Mouse (Mus musculus) kidney, embryonic 14.5 days (tissue): ENCODE data around the gene Smco4. TPM values are rescaled to one million over a fixed set of nuclear protein-coding genes. Genes with fewer than 3 reads are reported as not detected.

Experiments
- ATAC-seq: fragments of 200-750 bp; cut with Nextera tagmentation; 2 replicates; pipeline ENCODE4 v1.8.0; 2017; ENCODE audit warnings: moderate number of reproducible peaks, mild to moderate bottlenecking, moderate TSS enrichment, moderate library complexity; ENCODE audit not compliant: low FRiP score, low TSS enrichment
- H3K27ac ChIP-seq: fragments of 300-500 bp; sonication (generic); 2 replicates; pipeline ENCODE4 v1.5.1; 2014; ENCODE audit warnings: low read depth, mild to moderate bottlenecking, low read length, moderate library complexity, mixed read lengths
- H3K27me3 ChIP-seq: fragments of 300-500 bp; sonication (generic); 2 replicates; pipeline ENCODE4 v1.6.1; 2014; ENCODE audit warnings: mild to moderate bottlenecking, low read length; ENCODE audit not compliant: control insufficient read depth, insufficient read depth
- H3K36me3 ChIP-seq: fragments of 300-500 bp; sonication (generic); 2 replicates; pipeline ENCODE4 v1.6.1; 2014; ENCODE audit warnings: low read length, mixed read lengths; ENCODE audit not compliant: control insufficient read depth, insufficient read depth
- H3K4me1 ChIP-seq: fragments of 300-500 bp; sonication (generic); 2 replicates; pipeline ENCODE4 v1.6.1; 2014; ENCODE audit warnings: low read length, mixed read lengths; ENCODE audit not compliant: control insufficient read depth, insufficient read depth
- H3K4me2 ChIP-seq: fragments of 300-500 bp; sonication (generic); replicated peaks from 2 replicates; pipeline ENCODE4 v1.6.1; 2014; ENCODE audit warnings: low read depth, mild to moderate bottlenecking, low read length
- H3K4me3 ChIP-seq: fragments of 300-500 bp; sonication (generic); 2 replicates; pipeline ENCODE4 v1.5.1; 2014; ENCODE audit warnings: mild to moderate bottlenecking, low read length
- H3K9ac ChIP-seq: fragments of 300-500 bp; sonication (generic); 2 replicates; pipeline ENCODE4 v1.6.1; 2014; ENCODE audit warnings: low read depth, mild to moderate bottlenecking, low read length, moderate library complexity
- H3K9me3 ChIP-seq: fragments of 300-500 bp; sonication (generic); 2 replicates; pipeline ENCODE4 v1.6.1; 2016; ENCODE audit warnings: low read length; ENCODE audit not compliant: control insufficient read depth
- WGBS: fragments of 180-500 bp; shearing (Covaris S2); extraction: QIAGEN DNeasy Blood & Tissue Kit; methylation state at CpG from one replicate; pipeline ENCODE4 v1.1.7; 2014; 5-methylcytosine and 5-hydroxymethylcytosine counted together
- polyA plus RNA-seq: library from polyadenylated mRNA; unstranded; fragments of >200 nt; fragmentation: Nextera tagmentation; extraction: Ambion mirVana; gene quantifications from 2 replicates; pipeline ENCODE4 v1.2.1, GENCODE M21; 2014

Gene Smco4
- polyA plus RNA-seq, 1 experiment from 2014 or later, result 7.0 TPM

DNA sequence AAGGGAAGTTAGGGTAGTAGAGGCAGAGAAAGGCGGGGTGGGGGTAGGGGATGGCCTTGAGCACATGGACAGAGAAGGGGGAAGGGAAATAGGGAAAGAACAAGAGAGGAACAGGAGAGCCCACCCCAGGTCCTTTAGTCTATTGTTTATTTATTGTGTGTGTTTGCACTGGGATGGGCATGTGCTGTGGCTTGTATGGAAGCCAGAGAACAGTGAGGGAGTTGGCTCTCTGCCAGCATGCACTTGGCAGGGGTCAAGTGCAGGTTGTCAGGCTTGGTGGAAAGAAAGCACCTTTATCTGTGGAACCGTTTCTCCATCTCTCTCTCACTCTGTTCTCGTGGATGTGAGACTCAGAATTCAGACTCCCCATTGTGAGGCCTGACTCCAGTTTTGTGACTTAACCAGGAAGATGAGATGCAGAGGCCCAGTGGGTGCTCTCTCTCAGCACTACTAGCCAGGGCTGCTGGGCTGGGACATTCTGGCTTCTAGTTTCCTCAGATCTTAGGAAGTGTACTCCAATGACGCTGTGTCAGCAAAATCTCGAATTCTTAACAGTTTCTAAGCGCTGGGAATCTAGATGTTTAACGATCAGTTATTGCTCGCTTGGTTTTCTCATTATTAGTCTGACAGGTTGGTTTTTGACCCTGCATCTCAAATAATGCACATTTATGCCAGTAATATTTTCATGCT, 36.2 kb downstream of the Smco4 start:
- Histone ChIP-seq H3K36me3 (no peaks in the 10 kb centered on the region; the same call in 1 of the 2 replicates), H3K4me1 (peaks cover 32% of the 10 kb centered on the region), H3K27me3 (no peaks in the 10 kb centered on the region), H3K4me3 (no peak overlapping the region), H3K9ac (no peak overlapping the region), H3K9me3 (no peaks in the 10 kb centered on the region), H3K27ac (no peak overlapping the region), H3K4me2 (no peak overlapping the region)
- ATAC-seq, result no peak
- WGBS, result 37% methylated on average over 8 of the region's 8 CpGs

DNA sequence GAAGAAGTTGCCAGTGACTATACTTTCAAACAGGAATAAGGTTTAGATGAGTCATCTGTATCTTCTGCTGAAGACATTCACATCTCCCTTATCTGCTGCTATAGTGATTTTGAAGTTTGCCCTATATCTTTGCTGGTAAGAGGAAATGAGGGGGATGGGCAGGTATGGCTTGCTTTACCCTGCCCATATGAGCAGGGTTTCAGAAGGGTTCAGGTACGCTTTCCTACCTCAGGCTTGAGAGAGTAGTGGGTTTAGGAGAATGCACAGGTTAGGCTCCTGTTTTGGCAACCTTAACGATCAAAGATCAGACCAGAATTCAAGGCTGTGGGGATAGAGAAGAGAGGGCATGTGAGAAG, 36.7 kb downstream of the Smco4 start:
- no peak overlapping the region for H3K4me3 ChIP-seq
- 84% methylated on average over 2 of the region's 2 CpGs for WGBS
- ATAC-seq, result no peak
- peaks cover 32% of the 10 kb centered on the region for H3K4me1 ChIP-seq
- no peaks in the 10 kb centered on the region for H3K9me3 ChIP-seq
- no peak overlapping the region for H3K4me2 ChIP-seq
- H3K9ac ChIP-seq, result no peak overlapping the region
- no peaks in the 10 kb centered on the region; the same call in 1 of the 2 replicates for H3K36me3 ChIP-seq
- no peaks in the 10 kb centered on the region for H3K27me3 ChIP-seq
- no peak overlapping the region; the same call in 1 of the 2 replicates for H3K27ac ChIP-seq

DNA sequence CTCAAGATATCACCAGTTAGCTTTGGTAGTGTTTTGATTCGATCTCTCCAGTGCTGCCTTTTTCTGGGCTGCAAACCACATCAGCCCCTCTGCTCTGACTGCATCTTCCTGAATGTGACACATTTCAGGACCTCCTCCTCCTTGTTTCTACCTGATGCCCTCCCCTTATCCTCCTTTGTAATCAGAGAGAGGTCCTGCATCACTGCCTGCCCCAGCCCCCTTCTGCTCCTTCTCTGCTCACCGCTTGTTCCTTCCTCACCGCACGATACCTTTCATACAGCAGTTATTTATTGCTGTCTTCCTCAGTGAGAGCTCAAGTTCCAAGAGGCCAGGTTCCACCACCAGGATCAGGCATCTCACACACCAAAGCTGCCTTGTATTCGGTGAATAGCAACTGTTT, 38.0 kb downstream of the Smco4 start:
- Histone ChIP-seq H3K9ac (no peak overlapping the region), H3K9me3 (no peaks in the 10 kb centered on the region), H3K4me2 (no peak overlapping the region), H3K4me1 (peaks cover 37% of the 10 kb centered on the region), H3K36me3 (no peaks in the 10 kb centered on the region; the same call in 1 of the 2 replicates), H3K27ac (peak overlapping the region; percentile 24; the same call in 1 of the 2 replicates), H3K27me3 (no peaks in the 10 kb centered on the region), H3K4me3 (no peak overlapping the region)
- 28% methylated on average over 5 of the region's 5 CpGs for WGBS
- ATAC-seq, result peak; percentile 54; the same call in 1 of the 2 replicates

DNA sequence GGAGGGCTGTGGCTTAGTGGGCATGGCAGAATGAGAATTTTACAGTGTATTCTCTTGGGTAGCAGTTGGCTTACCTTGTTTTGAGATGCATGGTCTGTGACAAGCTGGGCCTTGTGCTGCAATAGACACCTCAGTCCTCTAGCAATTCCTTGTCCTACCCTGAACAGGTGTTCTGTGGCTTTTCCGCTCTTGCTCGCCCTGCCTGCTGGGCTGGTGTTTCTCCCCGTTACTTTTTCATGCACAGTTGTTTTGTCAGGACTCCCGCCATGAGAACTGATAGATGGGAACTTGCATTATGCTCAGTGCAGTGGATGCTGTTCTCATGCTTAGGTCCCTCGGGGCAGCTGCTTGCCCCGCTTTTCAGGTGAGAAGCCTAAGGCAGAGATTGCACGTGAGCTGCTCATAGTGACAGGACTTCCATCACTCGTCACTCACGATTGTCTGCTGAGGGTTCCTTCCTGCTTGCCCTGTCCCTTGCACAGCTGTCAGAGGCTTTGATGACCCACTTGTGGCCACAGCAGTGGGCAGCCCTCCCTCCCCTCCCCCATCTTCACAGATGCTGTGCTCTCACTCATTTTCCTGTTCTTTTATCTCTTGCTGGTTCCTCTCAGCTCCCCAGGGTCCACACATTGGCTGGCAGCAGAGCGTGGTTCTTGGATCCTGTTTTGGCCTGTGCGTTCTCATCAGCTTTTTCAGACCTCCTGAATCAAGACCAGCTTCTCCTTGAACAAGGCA, 40.3 kb downstream of the Smco4 start:
- 79% methylated on average over 11 of the region's 11 CpGs for WGBS
- Histone ChIP-seq H3K36me3 (no peaks in the 10 kb centered on the region; the same call in 1 of the 2 replicates), H3K4me1 (peaks cover 34% of the 10 kb centered on the region)

DNA sequence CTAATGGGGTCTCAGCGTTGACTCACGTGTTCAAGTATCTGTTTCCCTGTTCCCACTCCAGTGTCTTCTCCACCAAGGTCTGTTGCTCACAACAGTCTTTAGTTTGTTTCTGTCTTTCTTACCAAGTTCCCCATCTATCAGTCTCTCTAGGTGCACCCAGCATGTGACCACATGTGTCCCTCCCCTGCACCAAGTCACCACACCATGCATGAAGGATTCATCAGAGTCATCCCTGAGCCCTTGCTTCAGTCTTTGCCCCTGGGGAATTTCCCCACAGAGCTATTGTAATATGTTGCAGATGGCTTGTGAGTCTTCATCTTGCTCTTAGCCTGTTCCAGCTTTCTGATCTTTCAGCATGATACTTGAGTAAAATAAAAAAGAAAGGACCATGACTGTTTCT, 40.9 kb downstream of the Smco4 start:
- 84% methylated on average over 2 of the region's 2 CpGs for WGBS
- H3K9me3 ChIP-seq, result no peaks in the 10 kb centered on the region

More for the DNA sequence above, 40.3 kb downstream of the Smco4 start:
- H3K9me3 ChIP-seq, result no peaks in the 10 kb centered on the region
- no peaks in the 10 kb centered on the region for H3K27me3 ChIP-seq
- ATAC-seq, result no peak
- H3K4me2 ChIP-seq, result no peak overlapping the region
- no peak overlapping the region for H3K27ac ChIP-seq
- H3K4me3 ChIP-seq, result no peak overlapping the region
- no peak overlapping the region for H3K9ac ChIP-seq

DNA sequence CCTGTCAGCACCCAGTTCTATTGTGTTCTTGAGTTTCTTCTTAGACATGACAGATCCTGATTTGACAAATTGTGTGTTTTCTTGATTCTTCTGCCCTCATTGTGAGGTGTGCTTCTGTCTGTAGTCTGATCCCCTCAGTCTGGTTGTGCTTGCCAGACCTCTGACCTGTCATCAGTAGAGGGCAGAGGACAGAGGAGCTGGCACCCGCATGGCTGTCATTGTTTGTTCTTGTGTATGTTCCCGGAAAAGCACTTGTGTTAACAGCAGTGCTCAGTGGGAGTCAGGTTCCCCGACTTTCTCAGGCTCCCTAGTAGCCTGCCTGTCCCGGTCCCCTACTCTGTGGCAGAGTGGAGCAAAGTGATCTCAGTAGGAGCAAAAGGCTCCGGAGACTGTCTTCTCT, 42.2 kb downstream of the Smco4 start:
- Histone ChIP-seq H3K36me3 (no peaks in the 10 kb centered on the region; the same call in 1 of the 2 replicates), H3K27me3 (no peaks in the 10 kb centered on the region), H3K4me2 (no peak overlapping the region), H3K27ac (peak overlapping the region; percentile 37; the same call in 1 of the 2 replicates), H3K4me1 (peaks cover 23% of the 10 kb centered on the region; the same call in 1 of the 2 replicates), H3K9me3 (no peaks in the 10 kb centered on the region), H3K4me3 (no peak overlapping the region), H3K9ac (no peak overlapping the region)
- 30% methylated on average over 5 of the region's 5 CpGs for WGBS
- ATAC-seq, result no peak

More for the DNA sequence above, 40.9 kb downstream of the Smco4 start:
- no peak for ATAC-seq
- no peak overlapping the region for H3K4me2 ChIP-seq
- peaks cover 30% of the 10 kb centered on the region for H3K4me1 ChIP-seq
- no peak overlapping the region for H3K4me3 ChIP-seq
- no peaks in the 10 kb centered on the region; the same call in 1 of the 2 replicates for H3K36me3 ChIP-seq
- no peak overlapping the region for H3K27ac ChIP-seq
- no peak overlapping the region for H3K9ac ChIP-seq
- no peaks in the 10 kb centered on the region for H3K27me3 ChIP-seq

DNA sequence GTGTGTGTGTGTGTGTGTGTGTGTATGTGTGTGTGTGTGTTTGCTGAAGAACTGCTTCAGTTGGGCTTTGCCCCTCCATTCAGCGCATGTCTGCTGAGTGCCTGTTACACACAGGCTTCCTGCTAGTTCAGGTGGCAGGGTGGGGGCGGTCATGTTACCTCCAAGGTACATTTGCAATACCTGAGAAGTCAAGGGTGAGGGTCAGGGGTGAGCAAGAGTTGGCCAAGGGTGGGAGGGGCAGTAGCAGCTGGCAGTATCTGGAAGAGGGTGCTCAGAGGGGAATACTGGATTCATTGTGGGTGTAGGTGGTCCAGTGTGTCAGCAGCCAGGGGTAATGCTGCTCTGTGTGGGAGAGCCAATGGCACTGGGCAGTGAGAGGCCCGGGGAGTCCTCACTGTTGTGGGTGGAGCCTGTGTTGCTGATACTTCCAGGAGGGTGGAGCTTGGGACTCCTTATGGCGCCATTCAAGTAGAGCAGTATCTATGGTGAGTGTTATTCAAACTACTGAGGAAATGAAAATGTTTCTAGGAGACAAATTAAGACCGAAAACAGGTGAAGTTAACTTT, 43.7 kb downstream of the Smco4 start:
- H3K4me2 ChIP-seq, result no peak overlapping the region
- H3K27ac ChIP-seq, result no peak overlapping the region
- no peak overlapping the region for H3K4me3 ChIP-seq
- no peak overlapping the region for H3K9ac ChIP-seq
- WGBS, result 80% methylated on average over 5 of the region's 5 CpGs
- ATAC-seq, result no peak
- 0 out of 2 replicates have a peak, but pooled peaks cover 10% of the 10 kb centered on the region for H3K4me1 ChIP-seq
- no peaks in the 10 kb centered on the region for H3K27me3 ChIP-seq
- no peaks in the 10 kb centered on the region; the same call in 1 of the 2 replicates for H3K36me3 ChIP-seq
- H3K9me3 ChIP-seq, result no peaks in the 10 kb centered on the region

DNA sequence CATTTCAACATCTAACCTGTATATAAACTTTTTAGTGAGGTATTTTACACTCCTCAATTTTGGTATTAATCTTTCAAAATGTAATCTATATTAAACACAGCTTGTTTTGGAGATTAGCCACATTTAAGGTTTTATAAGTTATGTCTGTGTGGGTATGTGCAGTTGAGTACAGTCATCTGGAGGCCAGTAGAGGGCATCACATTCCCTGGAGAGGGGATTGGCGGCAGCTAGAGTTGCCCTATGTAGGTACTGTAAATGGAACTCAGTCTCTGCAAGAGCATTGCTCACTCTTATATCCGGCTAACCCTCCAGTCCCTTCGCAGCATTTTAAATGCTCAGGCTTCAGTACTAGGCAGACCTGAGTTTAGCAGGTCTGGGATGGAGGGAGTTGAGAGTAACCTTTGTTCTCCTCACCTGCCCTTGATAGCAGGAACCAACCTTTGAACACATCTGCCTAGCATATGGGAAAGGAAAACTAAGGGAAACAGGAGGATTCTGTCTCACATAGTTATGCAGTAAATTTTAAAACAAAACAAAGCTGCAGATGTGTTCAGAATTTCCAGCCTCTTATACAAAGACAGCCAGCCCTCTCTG, 44.3 kb downstream of the Smco4 start:
- Histone ChIP-seq H3K4me1 (0 out of 2 replicates have a peak, but pooled peaks cover 10% of the 10 kb centered on the region), H3K9me3 (no peaks in the 10 kb centered on the region), H3K9ac (no peak overlapping the region), H3K27ac (no peak overlapping the region), H3K36me3 (no peaks in the 10 kb centered on the region; the same call in 1 of the 2 replicates), H3K4me3 (no peak overlapping the region), H3K27me3 (no peaks in the 10 kb centered on the region), H3K4me2 (no peak overlapping the region)
- no peak for ATAC-seq
- 94% methylated on average over 3 of the region's 3 CpGs for WGBS
